Mouse (Mus musculus): Measurements from ENCODE around the gene Fam19a3. TPM values are rescaled to one million over a fixed set of nuclear protein-coding genes. Genes with fewer than 3 reads are reported as not detected.
A peak's percentile ranks its signal among the peaks of the same experiment; 100 is the strongest.
"Not testable (repeated sequence)": the region's sequence is repeated elsewhere in the genome, so short reads cannot be mapped to it uniquely, and the experiment has no call there.

Fam19a3 gene
- total RNA-seq, 2 experiments from 2014 or later, result 0.10 TPM; not detected in 1

DNA sequence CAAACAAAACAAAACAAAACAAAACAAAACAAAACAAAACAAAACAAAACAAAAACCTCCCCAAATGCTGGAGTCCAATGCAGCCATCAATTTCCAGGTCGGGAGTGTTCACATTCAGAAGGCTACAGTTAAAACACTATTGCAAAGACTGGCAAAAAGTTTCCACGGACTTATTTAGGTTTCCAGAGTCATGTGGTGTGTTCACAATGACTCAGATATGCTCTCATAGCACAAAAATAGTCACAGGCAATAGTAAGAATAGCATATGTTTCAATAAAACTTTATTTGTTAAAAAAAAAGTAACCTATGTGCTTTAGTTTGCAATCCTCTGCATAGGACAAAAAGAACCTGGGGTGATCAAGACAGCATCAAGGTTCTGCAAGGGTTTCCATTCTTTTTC lies 14.5 kb downstream of the Fam19a3 start:
- no peak for DNase-seq (ENCODE audit: low spot score in 2 of 2)

DNA sequence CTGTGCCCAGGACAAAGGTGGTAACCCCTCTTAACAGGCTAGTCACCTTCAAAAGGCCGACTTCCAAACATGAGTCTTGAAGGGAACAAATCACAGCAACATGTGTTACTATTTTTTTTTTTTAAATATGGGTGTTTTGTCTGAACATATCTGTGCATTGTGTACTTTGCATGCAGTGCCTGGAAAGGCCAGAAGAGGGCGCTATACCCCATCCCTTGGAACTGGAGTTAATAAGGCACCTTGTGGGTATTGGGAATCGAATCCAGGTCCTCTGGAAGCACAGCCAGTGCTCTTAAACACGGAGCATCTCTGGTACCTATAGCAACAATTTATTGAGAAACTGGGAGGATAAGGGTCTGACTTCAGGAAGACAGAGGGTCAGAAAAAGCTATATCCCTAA lies 16.6 kb downstream of the Fam19a3 start:
- DNase-seq (ENCODE audit: low spot score in 2 of 2), result no peak

DNA sequence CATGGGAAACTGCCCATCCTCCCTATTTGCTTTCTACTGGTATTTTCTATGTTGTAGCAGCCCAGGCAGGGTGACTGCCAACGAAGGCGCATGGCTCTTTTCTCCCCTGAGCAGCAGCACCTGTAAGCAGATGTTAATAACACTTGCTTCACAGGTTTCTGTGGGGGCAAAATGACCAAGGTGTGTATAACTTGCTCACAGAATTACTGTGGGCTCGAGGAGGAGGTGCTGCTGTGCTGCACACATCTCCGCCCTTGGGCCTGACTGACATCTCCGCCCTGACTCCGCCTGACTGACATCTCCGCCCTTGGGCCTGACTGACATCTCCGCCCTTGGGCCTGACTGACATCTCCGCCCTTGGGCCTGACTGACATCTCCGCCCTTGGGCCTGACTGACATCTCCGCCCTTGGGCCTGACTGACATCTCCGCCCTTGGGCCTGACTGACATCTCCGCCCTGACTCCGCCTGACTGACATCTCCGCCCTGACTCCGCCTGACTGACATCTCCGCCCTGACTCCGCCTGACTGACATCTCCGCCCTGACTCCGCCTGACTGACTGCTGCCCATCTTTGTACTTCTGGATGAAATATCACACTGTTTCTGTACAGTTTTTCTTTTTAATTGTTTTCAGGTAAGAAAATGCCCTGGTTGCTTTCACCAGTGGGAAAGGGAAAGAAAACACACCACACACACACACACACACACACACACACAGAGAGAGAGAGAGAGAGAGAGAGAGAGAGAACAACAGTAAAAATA lies 19.4 kb downstream of the Fam19a3 start:
- DNase-seq (ENCODE audit: low spot score in 2 of 2), result not testable (repeated sequence)

DNA sequence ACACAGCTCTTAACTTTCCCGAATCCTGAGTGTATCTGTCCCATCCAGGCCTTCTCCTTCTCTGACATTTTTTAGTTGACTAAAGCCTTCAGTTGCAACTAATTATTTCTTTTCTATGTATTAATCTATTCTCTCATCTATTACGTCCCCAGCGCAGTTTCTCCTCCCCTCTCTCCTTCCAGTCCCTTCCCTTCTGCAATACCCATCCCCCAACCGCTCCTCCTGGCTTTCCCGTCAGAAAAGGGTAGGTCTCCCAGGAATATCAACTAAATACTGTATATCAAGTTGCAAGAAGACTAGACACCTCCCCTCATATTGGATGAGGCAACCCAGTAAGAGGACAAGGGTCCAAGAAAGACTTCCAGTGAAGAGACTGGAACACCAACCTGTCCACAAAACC lies 22.8 kb downstream of the Fam19a3 start:
- DNase-seq (ENCODE audit: low spot score in 2 of 2), result no peak

DNA sequence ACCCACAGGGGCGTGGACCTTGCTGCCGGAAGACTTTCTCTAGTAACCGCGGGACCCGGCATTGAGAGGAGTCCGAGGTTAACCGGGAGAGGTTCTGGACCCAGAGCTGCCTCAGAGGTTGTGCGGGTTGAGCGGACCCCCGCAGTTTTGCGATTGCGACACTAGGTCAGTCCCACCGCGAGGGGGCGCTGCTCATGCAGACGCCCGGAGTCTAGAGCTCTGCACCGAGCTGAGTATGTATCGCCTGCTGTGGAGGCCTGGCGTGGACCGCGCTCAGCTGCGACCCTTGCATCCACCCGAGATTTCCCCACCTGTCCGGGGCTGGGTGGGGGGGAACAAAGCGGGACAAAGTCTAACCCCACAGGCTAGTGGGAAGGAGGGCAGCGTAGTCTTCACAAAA lies 23.2 kb downstream of the Fam19a3 start:
- DNase-seq (ENCODE audit: low spot score in 2 of 2), result peak; percentile 58 to 61

DNA sequence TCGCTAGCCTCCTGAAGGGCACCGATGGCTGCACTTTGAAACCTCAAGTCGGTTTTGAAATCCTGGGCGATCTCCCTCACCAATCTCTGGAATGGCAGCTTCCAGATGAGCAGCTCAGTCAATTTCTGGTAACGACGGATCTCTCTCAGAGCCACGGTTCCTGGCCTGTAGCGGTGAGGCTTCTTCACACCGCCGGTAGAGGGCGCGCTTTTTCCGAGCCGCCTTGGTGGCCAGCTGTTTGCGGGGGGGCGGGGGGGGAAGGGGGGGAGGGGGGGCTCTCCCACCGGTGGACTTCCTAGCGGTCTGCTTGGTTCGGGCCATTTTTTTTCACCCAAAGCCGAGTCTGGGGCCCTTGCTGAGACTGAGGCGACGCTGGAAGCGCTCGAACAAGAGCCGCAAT lies 28.8 kb downstream of the Fam19a3 start:
- DNase-seq (ENCODE audit: low spot score in 2 of 2), result not testable (repeated sequence)

DNA sequence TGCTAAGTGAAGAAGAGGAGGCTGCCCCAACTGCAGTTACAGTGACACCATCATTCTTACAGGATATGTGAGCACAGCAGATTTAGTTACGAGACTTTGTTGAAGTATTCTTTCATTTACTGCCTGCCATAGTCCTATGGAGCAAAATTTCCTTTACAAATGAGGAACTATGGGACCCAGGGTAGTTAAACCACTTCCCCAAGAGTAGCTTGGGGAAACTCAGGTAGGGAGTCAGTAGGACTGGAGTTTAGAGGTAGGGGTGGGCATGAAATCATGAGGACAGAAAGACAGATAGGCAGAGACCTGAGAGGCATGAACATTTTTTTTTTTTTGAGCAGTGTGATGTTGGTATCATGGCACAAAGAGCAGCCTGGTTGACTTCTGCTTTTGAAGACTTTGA lies 37.8 kb downstream of the Fam19a3 start:
- DNase-seq (ENCODE audit: low spot score in 2 of 2), result no peak

DNA sequence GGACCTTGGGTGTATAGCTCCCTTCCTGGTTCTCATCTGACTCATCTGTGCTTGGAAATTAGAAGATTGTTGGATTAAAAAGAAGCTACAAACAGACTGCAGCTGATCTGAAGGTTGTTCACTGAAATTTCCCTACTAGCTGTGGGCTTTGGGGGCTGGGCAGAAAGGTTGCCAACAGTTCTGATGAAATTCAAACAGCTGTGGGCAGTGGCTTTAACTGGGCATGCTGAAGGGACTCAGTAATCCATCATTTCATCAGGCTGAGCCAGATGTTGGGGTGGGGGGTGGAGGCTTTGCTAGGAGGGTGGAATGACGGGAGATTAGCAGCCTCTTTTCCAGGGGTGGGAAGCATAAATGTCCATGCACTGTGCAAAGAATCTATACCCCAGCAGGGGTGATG lies 38.5 kb downstream of the Fam19a3 start:
- DNase-seq (ENCODE audit: low spot score in 2 of 2), result no peak

DNA sequence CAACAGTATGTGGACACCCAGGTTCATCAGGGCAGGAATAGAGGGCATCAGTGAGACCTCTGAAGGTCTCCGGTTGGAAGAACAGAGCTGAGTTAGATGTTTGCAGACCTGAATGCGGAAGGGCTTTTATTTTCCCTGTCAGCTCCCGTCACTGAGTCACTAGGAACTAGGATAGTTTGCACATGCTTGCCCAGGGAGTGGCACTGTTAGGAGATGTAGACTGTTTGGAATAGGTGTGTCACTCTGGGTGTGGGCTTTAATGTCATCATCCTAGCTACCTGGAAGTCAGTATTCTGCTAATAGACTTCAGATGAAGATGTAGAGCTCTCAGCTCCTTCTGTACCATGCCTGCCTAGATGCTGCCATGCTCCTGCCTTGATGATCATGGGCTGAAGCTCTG lies 39.7 kb downstream of the Fam19a3 start:
- no peak for DNase-seq (ENCODE audit: low spot score in 2 of 2)

DNA sequence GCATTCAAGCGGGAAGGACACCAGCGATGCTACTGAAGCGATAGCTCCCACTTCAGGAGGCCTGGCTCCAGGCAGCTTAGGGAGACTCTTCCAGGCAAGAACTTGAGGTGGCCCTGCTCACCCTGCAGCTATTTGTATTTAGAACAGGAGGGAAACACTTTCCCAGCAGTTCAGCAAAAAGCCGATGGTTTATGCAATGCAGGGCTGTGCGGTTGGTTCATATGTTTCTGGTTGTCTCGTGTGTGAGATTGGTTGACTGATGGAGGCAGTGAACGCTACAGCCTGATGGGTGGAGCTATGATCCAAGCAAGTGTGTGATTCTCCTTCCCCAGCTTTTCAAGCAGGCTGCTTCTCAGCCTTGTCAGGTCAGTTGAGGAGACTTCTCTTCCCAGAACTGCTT lies 47.0 kb downstream of the Fam19a3 start:
- no peak for DNase-seq (ENCODE audit: low spot score in 2 of 2)

DNA sequence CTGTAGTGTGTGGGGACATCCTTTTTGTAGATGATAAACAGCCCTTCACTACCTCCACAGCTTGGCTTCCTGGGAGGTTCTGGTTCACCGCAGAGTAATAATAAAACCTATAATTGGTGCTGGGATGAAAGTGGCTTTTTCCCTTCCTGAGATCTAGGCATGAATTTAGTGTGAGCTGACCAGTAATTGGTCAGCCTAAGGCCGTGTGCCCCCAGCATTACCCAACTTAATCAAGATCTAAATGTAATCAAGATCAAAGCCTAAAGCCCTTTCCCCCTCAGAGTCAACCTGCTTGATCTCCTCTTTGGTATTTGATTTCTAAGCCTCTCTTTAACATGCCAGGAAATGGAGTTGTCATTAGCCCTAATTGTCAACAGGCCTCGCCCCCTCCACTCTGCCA lies 48.7 kb downstream of the Fam19a3 start:
- DNase-seq (ENCODE audit: low spot score in 2 of 2), result no peak

DNA sequence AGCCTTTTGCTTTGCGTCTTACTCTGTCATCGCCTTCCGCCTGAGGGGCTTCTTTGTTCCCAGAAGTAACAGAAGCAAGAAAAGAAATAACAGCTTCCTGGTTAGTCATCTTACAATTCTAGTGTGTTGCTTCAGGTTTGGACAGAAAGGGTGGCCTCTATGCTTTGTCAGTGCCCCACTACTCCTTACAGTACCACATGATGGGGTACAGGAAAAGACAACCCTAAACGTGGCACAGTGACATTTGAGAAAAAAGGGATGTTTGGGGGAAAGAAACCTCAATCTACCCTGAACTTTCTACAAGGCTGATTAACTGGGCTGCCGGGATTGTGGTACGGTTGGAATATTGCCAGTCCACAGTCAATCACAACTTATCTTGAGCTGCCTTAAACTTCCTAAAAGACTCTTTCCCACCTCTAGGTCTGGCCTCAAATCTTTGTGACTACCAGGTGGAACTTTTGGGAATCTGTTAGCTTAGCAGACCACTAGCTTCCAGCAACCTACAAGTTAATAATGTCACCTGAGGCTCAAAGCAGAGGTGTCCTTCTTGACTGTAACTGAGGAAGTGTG lies 52.3 kb downstream of the Fam19a3 start:
- DNase-seq (ENCODE audit: low spot score in 2 of 2), result no peak

Other genes with a start within 250 kb of the Fam19a3 start
- 10 to 100 TPM; 71.6 to 74.2 TPM for gene Slc16a1, start 143.2 kb downstream of the Fam19a3 start, total RNA-seq (2021)
- 1 to 10 TPM in 1 of 2 experiments, under 1 TPM in 1; 0.81 to 2.7 TPM for gene Ppm1j, start 784 bp downstream of the Fam19a3 start, total RNA-seq (2021)
- 10 to 100 TPM; 35.3 to 37.6 TPM for gene Rhoc, start 6.5 kb upstream of the Fam19a3 start, total RNA-seq (2021)
- 1 to 10 TPM; 7.9 to 9.4 TPM for gene Mov10, start 36.7 kb upstream of the Fam19a3 start, total RNA-seq (2021)
- 10 to 100 TPM; 45.1 to 46.2 TPM for gene St7l, start 82.2 kb upstream of the Fam19a3 start, total RNA-seq (2021)
- 10 to 100 TPM; 45.5 to 49.8 TPM for gene Capza1, start 82.7 kb upstream of the Fam19a3 start, total RNA-seq (2021)
- under 1 TPM; 0.85 to 0.91 TPM for gene Wnt2b, start 180.1 kb upstream of the Fam19a3 start, total RNA-seq (2021)